Mouse (Mus musculus): ENCODE measurements at regions not wholly inside any gene's neighbourhood (a gene's known extent, or its start where the extent isn't known, plus 50 kb on each side); places are given as distances from the start of the nearest gene placed in this dataset.

DNA sequence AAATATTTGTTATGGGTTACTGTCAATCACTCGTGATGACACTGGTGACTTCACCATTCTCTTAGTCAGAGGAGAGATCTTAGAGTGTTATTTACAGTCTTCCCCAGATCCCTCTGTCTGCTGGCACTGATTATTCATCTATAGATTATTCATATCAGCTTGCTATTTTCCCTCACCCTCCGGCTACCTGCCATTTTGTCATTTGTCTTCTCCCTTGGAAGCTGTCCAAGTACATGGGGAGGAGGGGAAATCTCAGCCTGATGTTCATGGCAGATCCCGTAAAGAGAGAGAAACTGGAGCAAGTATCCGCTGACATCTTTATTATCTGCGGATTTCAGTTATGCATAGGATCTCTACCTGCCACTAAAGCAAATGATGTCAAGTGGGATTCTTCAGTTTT lies 222.9 kb upstream of the Robo1 start:
- Histone ChIP-seq H3K4me2 (replicated peaks; ENCODE audit: low read depth, low read length) (no peak overlapping the region), H3K4me3 (ENCODE audit: low read length) (no peak overlapping the region), H3K27me3 (ENCODE audit: control insufficient read depth, insufficient read depth, low read length) (no peaks in the 10 kb centered on the region), H3K27ac (ENCODE audit: low read depth, low read length) (no peak overlapping the region), H3K9ac (ENCODE audit: low read depth, low read length) (no peak overlapping the region), H3K4me1 (ENCODE audit: control insufficient read depth, insufficient read depth, low read length) (no peaks in the 10 kb centered on the region), H3K9me3 (ENCODE audit: control insufficient read depth, low read length) (no peaks in the 10 kb centered on the region), H3K36me3 (ENCODE audit: control insufficient read depth, insufficient read depth, low read length) (no peaks in the 10 kb centered on the region)
- no peak for ATAC-seq (ENCODE audit: low FRiP score, low TSS enrichment)
- WGBS, result 85% methylated on average over 5 of the region's 5 CpGs

DNA sequence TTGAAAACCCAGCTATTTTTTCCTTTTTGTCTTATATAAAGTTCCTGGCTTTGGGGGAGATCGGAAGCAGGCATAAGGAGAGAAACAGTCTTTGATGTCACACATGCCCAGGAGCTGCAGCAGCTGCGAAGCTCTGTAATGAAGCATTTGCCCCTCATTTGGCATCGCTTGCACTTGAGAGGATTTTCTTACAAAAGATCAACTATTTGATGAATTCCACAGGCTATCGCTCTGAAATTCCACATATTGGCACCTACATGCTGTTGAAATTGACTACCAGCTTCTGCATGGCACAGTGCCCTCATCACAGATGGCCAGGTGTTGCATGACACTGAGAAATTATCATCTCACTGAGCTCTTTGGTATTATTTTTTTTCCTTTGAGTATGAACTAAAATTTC lies 220.1 kb upstream of the Robo1 start:
- Histone ChIP-seq H3K36me3 (ENCODE audit: control insufficient read depth, insufficient read depth, low read length) (no peaks in the 10 kb centered on the region), H3K27me3 (ENCODE audit: control insufficient read depth, insufficient read depth, low read length) (no peaks in the 10 kb centered on the region), H3K4me3 (ENCODE audit: low read length) (no peak overlapping the region), H3K27ac (ENCODE audit: low read depth, low read length) (no peak overlapping the region), H3K4me2 (replicated peaks; ENCODE audit: low read depth, low read length) (no peak overlapping the region), H3K9me3 (ENCODE audit: control insufficient read depth, low read length) (no peaks in the 10 kb centered on the region), H3K9ac (ENCODE audit: low read depth, low read length) (no peak overlapping the region), H3K4me1 (ENCODE audit: control insufficient read depth, insufficient read depth, low read length) (no peaks in the 10 kb centered on the region)
- WGBS, result 73% methylated on average over 4 of the region's 4 CpGs
- ATAC-seq (ENCODE audit: low FRiP score, low TSS enrichment), result no peak

DNA sequence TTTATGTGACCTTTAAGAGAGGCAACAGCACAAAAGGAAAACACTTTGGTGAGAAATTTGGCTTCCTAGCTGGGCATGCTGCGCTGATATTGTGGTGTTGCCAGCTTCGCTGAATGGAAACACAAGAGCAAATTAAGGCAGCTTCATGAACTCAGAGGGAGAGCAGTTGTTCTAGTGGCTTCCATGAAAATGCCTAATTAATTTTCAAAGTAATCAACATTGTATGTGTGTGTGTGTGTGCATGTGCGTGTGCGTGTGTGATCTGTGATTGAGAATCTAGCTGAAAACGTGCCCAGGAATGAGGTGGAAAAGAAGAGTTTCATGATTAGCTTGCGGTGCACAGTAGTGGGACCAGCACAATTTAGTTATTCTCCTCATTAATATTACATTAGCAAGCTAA lies 219.2 kb upstream of the Robo1 start:
- Histone ChIP-seq H3K36me3 (ENCODE audit: control insufficient read depth, insufficient read depth, low read length) (no peaks in the 10 kb centered on the region), H3K27me3 (ENCODE audit: control insufficient read depth, insufficient read depth, low read length) (no peaks in the 10 kb centered on the region), H3K27ac (ENCODE audit: low read depth, low read length) (no peak overlapping the region), H3K9ac (ENCODE audit: low read depth, low read length) (no peak overlapping the region), H3K4me2 (replicated peaks; ENCODE audit: low read depth, low read length) (no peak overlapping the region), H3K4me1 (ENCODE audit: control insufficient read depth, insufficient read depth, low read length) (no peaks in the 10 kb centered on the region), H3K9me3 (ENCODE audit: control insufficient read depth, low read length) (no peaks in the 10 kb centered on the region), H3K4me3 (ENCODE audit: low read length) (no peak overlapping the region)
- no peak for ATAC-seq (ENCODE audit: low FRiP score, low TSS enrichment)
- WGBS, result 89% methylated on average over 6 of the region's 6 CpGs
